Mouse (Mus musculus) limb, embryonic 11.5 days (tissue): ENCODE measurements around the gene Kdsr. TPM values are rescaled to one million over a fixed set of nuclear protein-coding genes. Genes with fewer than 3 reads are reported as not detected.
"Not testable (repeated sequence)": the region's sequence is repeated elsewhere in the genome, so short reads cannot be mapped to it uniquely, and the experiment has no call there.

Source experiments
- ATAC-seq: fragments of 200-750 bp; cut with Nextera tagmentation; 2 replicates; pipeline ENCODE4 v1.8.0; 2017; ENCODE audit warnings: low read depth; ENCODE audit not compliant: insufficient number of reproducible peaks, low FRiP score, low TSS enrichment
- DNase-seq: peaks from one replicate; pipeline ENCODE4 v3.0.0-alpha.2; 2015; ENCODE audit warnings: low spot score
- H3K27ac ChIP-seq: fragments of 300-500 bp; sonication (generic); replicated peaks from 2 replicates; pipeline ENCODE4 v1.5.1; 2014; ENCODE audit warnings: low read depth, mild to moderate bottlenecking, low read length
- H3K27me3 ChIP-seq: fragments of 300-500 bp; sonication (generic); 2 replicates; pipeline ENCODE4 v1.6.1; 2014; ENCODE audit warnings: mild to moderate bottlenecking, low read length, mixed read lengths; ENCODE audit not compliant: control insufficient read depth, insufficient read depth
- H3K36me3 ChIP-seq: fragments of 300-500 bp; sonication (generic); 2 replicates; pipeline ENCODE4 v1.6.1; 2014; ENCODE audit warnings: mild to moderate bottlenecking, low read length, moderate library complexity, mixed read lengths; ENCODE audit not compliant: control insufficient read depth, insufficient read depth
- H3K4me1 ChIP-seq: fragments of 300-500 bp; sonication (generic); 2 replicates; pipeline ENCODE4 v1.6.1; 2014; ENCODE audit warnings: low read length, mixed read lengths; ENCODE audit not compliant: control insufficient read depth, insufficient read depth
- H3K4me2 ChIP-seq: fragments of 300-500 bp; sonication (generic); 2 replicates; pipeline ENCODE4 v1.6.1; 2014; ENCODE audit warnings: low read depth, mild to moderate bottlenecking, moderate library complexity; ENCODE audit not compliant: severe bottlenecking
- H3K4me3 ChIP-seq: fragments of 300-500 bp; sonication (generic); 2 replicates; pipeline ENCODE4 v1.5.1; 2014; ENCODE audit warnings: low read depth, low read length
- H3K9ac ChIP-seq: fragments of 300-500 bp; sonication (generic); 2 replicates; pipeline ENCODE4 v1.6.1; 2014; ENCODE audit warnings: mild to moderate bottlenecking, low read length
- H3K9me3 ChIP-seq: fragments of 300-500 bp; sonication (generic); 2 replicates; pipeline ENCODE4 v1.6.1; 2016; ENCODE audit warnings: low read length; ENCODE audit not compliant: control insufficient read depth
- WGBS: fragments of 180-500 bp; shearing (Covaris S2); extraction: QIAGEN DNeasy Blood & Tissue Kit; methylation state at CpG from one replicate; pipeline ENCODE4 v1.1.7; 2014; 5-methylcytosine and 5-hydroxymethylcytosine counted together
- polyA plus RNA-seq: library from polyadenylated mRNA; unstranded; fragments of >200 nt; fragmentation: Nextera tagmentation; extraction: Ambion mirVana; gene quantifications from 2 replicates; pipeline ENCODE4 v1.2.1, GENCODE M21; 2014

The Kdsr gene
- polyA plus RNA-seq, 1 experiment from 2014 or later = 11.2 TPM

DNA sequence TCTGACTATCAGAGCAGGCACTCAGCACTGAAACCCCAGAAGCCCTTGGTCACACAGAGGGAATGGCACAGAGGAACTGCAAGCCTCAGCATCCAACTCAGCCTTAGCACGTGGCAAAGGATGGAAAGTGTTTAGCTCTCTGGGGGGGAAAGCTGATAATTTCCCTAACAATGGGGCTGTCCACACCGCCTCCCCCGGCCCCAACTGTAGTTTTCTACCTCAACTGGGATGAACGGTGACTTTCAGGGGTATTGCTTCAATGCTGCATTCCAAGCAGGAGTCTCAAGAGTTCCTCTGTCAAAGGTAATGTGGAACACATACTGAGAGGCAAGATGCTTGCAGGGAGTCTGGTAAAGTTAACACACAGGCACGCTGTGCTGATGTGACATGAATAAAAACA is 37.5 kb downstream of the Kdsr start:
- ATAC-seq (no peak), DNase-seq (no peak)
- WGBS = 43% methylated on average over 5 of the region's 5 CpGs
- H3K27me3 ChIP-seq = no peaks in the 10 kb centered on the region
- H3K4me3 ChIP-seq = no peak overlapping the region
- no peaks in the 10 kb centered on the region for H3K36me3 ChIP-seq
- no peak overlapping the region for H3K4me2 ChIP-seq
- no peak overlapping the region for H3K9ac ChIP-seq
- no peaks in the 10 kb centered on the region for H3K4me1 ChIP-seq
- H3K27ac ChIP-seq = no peak overlapping the region
- no peaks in the 10 kb centered on the region for H3K9me3 ChIP-seq

DNA sequence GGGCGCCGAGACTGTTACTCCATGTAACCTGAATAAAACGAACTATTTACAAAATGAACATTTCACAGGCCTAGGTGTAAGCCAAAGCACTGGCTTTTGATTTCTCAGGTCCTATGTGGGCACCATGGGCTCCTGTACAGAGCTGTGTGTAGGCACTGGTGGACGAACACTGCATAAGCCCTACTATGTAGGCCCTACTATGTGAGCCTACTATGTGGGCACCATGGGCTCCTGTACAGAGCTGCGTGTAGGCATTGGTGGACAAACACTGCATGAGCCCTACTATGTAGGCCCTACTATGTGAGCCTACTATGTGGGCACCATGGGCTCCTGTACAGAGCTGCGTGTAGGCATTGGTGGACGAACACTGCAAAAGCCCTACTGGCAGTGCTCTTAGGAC is 41.8 kb downstream of the Kdsr start:
- not testable (repeated sequence) for H3K4me3 ChIP-seq, H3K36me3 ChIP-seq, H3K9ac ChIP-seq, ATAC-seq, DNase-seq, H3K4me2 ChIP-seq, H3K27me3 ChIP-seq, H3K9me3 ChIP-seq, H3K4me1 ChIP-seq, H3K27ac ChIP-seq
- 77% methylated on average over 7 of the region's 7 CpGs for WGBS

DNA sequence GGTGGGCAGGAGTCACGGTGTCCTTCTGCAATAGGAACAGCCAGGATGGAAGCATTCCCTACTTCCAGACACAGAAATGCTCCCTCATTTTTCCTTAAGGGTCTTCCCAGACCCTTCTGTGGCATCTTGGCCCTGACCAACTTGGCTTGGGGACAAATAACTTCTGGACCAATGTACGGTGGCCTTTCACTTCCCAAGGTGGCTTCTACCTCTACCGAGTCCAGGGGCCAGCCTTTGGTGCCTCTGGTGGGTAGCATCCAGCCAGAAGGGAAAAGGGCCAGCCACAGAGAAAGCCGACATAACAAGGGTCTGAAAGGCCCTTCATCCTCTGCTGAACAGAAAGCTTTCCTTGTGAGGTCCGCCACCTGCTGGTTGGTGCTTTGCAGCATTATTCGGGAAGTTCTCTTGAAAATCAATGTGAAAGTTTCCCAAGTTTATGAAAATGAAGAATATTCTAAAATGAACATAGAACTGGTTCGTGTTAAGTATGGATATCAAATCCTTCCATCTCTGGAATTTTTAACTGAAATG is 42.4 kb downstream of the Kdsr start:
- Histone ChIP-seq H3K4me2 (no peak overlapping the region), H3K27me3 (no peaks in the 10 kb centered on the region), H3K9me3 (no peaks in the 10 kb centered on the region), H3K27ac (no peak overlapping the region), H3K4me3 (no peak overlapping the region), H3K36me3 (no peaks in the 10 kb centered on the region), H3K9ac (no peak overlapping the region), H3K4me1 (no peaks in the 10 kb centered on the region; the same call in 1 of the 2 replicates)
- no peak for ATAC-seq
- peak; percentile 82 for DNase-seq
- 37% methylated on average over 7 of the region's 7 CpGs for WGBS

DNA sequence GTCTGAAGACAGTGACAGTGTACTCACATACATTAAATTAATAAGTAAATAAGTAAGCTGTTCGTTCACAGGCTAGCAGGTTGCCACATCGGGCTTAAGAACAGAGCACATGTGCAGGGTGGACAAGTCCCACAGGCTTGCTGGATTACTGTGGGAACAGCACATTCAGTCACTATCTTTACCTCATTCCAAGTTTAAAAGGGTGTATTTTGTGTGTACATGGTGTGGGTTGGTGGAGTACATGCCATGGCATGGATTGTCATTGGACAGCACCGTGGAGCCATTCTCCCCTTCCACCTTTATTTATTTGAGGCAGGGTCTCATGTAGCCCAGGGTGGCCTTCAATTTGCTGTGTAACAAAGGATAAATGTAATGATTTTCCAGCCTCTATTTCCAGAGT is 43.4 kb downstream of the Kdsr start:
- ATAC-seq (no peak), DNase-seq (no peak)
- Histone ChIP-seq H3K4me3 (no peak overlapping the region), H3K9ac (no peak overlapping the region), H3K9me3 (no peaks in the 10 kb centered on the region), H3K4me1 (peaks cover 3% of the 10 kb centered on the region; the same call in 1 of the 2 replicates), H3K27me3 (no peaks in the 10 kb centered on the region), H3K36me3 (no peaks in the 10 kb centered on the region), H3K27ac (no peak overlapping the region), H3K4me2 (no peak overlapping the region)
- WGBS = 89% methylated on average over 3 of the region's 3 CpGs

DNA sequence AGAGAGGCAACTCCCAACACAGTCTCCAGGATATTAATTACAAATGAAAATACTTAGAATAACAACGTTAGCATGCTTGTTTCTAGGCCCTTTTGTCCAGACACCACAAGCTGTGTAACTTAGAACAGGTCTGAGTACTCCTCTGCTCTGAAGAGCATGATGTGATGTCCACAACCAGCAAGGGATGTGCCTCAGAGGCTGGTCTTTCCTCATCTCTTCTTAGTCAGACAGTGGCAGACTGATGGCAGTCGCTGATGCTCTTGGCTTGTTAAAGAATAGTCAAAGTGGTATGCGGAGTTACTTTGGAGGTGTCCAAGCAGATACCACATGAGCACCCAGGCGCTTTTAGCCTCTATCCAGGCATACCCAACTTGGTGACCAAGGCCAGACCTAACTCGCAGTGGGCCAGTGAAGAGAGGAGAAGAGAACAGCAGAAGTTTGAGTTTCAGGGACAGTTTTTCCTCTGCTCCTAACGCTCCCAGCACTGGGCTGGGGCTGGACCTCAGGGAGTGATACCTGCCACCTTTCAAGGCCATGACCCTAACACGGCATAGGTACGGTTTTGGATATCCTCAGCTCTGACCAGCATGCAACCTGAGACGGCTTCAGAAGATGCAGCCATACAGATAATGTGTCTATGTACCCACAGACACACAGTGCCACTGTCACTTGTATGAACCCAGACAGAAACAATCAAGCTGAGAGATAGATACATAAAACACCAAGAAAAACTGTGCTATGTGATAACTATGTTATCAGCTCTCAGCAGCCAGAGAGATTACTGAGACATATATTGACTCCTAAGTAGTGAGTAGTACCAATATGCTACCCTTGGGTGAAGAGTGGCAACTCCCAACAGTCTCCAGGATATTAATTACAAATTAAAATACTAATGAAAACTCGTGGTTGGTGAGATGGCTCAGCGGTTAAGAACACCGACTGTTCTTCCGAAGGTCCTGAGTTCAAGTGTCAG is 44.1 kb downstream of the Kdsr start:
- Histone ChIP-seq H3K4me1 (peaks cover 3% of the 10 kb centered on the region; the same call in 1 of the 2 replicates), H3K27ac (no peak overlapping the region), H3K9me3 (no peaks in the 10 kb centered on the region), H3K9ac (no peak overlapping the region), H3K27me3 (no peaks in the 10 kb centered on the region), H3K4me3 (no peak overlapping the region), H3K4me2 (no peak overlapping the region), H3K36me3 (no peaks in the 10 kb centered on the region)
- no peak; the same call in 1 of the 2 replicates for ATAC-seq
- 88% methylated on average over 13 of the region's 13 CpGs for WGBS
- DNase-seq = no peak

DNA sequence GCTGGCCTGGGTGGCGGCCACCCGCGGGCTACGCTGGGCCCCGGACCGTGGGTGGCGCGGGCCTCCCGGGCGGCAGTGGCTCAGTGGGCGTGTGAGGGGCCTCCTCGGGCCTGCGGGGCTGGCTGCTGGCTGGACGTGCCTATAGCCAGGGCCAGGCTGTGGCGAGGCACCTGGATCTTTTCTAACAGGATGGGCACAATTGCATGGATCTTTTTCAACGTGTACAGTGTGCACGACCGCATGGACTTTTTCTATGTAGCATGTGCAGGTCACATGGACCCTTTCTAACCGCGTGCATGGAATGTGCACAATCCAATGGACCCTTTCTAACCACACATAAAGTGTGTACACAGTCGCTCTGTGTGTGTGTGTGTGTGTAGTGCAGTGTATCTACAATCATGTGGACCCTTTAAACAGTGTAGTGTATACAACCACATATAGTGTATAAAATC is 45.0 kb downstream of the Kdsr start:
- peak overlapping the region; percentile 57 for H3K4me3 ChIP-seq
- no peaks in the 10 kb centered on the region for H3K36me3 ChIP-seq
- H3K27ac ChIP-seq = peak overlapping the region; percentile 89
- 18% methylated on average over 9 of the region's 21 CpGs for WGBS
- no peaks in the 10 kb centered on the region for H3K27me3 ChIP-seq
- no peaks in the 10 kb centered on the region for H3K9me3 ChIP-seq
- peaks cover 3% of the 10 kb centered on the region; the same call in 1 of the 2 replicates for H3K4me1 ChIP-seq
- peak overlapping the region; percentile 95 for H3K9ac ChIP-seq
- ATAC-seq (peak; percentile 81), DNase-seq (peak; percentile 69)
- peak overlapping the region; percentile 79 for H3K4me2 ChIP-seq

DNA sequence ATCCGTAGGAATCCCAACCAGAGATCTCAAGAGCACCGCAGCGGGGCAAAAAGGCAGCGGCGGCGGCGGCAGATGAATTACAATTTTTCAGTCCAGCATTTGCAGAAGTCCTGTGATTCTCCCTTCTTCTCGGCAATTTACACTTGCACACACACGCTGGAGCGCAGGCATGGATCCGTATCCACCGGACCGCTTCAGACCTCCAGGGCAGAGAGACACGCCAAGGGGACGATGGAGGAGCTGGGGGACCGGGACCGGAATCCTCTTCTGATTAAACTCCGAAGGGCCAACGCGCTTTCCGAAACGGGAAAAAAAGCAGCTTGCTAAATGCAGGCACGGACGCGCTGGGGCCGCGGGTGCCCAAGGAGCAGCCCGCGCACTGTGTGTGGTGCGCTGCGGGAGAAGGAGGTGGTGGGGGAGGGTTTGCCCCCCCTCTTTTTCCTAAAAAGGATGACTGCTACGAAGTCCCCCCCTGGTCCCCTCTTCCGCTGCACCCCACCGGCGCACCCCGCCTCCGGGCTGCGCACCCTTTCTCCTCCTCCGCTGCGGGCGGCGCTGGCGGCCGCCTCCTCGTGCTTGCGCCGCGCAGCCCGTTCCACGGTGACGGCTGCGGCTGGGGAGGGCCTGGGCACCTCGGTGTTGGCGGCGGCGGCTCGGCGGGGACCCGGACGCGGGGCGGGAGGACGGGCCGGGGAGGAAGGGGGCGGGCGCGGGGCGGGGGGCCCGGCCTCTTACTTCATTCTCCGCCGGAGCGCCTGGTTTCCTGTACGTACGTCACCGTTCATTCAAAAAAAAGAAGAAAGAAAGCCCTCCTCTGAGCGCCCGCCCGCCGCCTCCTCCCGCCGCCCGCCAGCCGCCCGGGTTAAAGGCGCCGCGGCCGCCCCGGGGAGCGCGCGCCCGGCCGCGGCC is 45.7 kb downstream of the Kdsr start, which contains the start of gene Bcl2:
TSS of gene Bcl2 (minus strand) at position 654 of the 909 bp plus-strand sequence.
- no peaks in the 10 kb centered on the region for H3K9me3 ChIP-seq
- H3K4me3 ChIP-seq = peak within 1 kb of the TSS; percentile 57
- peaks cover 3% of the 10 kb centered on the region; the same call in 1 of the 2 replicates for H3K4me1 ChIP-seq
- no peaks in the 10 kb centered on the region for H3K36me3 ChIP-seq
- H3K27ac ChIP-seq = peak within 1 kb of the TSS; percentile 89
- WGBS = under 1% methylated on average over 74 of the region's 95 CpGs
- H3K9ac ChIP-seq = peak within 1 kb of the TSS; percentile 95
- H3K27me3 ChIP-seq = no peaks in the 10 kb centered on the region
- peak within 1 kb of the TSS; percentile 79 for H3K4me2 ChIP-seq
- DNase-seq = peak; percentile 79
- peak; percentile 78 for ATAC-seq

DNA sequence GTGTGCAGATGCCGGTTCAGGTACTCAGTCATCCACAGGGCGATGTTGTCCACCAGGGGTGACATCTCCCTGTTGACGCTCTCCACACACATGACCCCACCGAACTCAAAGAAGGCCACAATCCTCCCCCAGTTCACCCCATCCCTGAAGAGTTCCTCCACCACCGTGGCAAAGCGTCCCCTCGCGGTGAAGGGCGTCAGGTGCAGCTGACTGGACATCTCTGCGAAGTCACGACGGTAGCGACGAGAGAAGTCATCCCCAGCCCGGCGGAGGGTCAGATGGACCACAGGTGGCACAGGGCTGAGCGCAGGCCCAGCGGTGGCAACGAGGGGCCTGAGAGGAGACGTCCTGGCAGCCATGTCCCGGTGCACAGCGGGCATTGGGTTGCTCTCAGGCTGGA is 47.2 kb downstream of the Kdsr start:
- H3K36me3 ChIP-seq = no peaks in the 10 kb centered on the region
- no peaks in the 10 kb centered on the region for H3K27me3 ChIP-seq
- H3K4me3 ChIP-seq = peak overlapping the region; percentile 57
- DNase-seq (peak; percentile 61), ATAC-seq (no peak)
- 8% methylated on average over 22 of the region's 22 CpGs for WGBS
- peaks cover 3% of the 10 kb centered on the region; the same call in 1 of the 2 replicates for H3K4me1 ChIP-seq
- peak overlapping the region; percentile 79 for H3K4me2 ChIP-seq
- no peak overlapping the region for H3K9ac ChIP-seq
- no peaks in the 10 kb centered on the region for H3K9me3 ChIP-seq
- no peak overlapping the region for H3K27ac ChIP-seq
